Mouse (Mus musculus): ENCODE results near the gene Olfr1328. TPM values are rescaled to one million over a fixed set of nuclear protein-coding genes. Genes with fewer than 3 reads are reported as not detected.

Gene Olfr1328
- not detected for polyA plus RNA-seq (2015; fragmentation: Illumina TruSeq; extraction: RNeasy Lipid Tissue Mini Kit (QIAGEN cat#74804); ENCODE audit: low read depth, low replicate concordance)

DNA sequence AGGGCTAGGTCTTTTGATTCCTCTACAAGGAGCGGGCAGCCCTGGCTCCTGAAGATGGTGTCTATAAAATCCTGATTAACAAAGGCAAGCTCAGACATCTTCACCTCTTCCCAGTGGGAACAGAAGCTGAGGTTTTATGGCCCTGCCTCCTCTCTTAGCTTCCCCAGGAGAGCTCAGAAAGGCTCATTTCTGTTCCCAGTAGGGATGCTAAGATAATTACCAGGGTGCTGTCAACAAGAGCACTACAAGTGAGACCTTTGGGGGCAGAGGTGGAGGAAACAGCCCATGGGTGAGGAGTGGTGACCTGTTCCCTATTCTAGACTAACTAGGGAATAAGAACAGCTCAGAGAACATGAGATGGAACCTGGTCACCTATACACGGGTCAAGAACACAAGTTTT, at the start of gene Olfr1328:
TSS of gene Olfr1328 (minus strand) at position 101 of the 400 bp plus-strand sequence.

DNA sequence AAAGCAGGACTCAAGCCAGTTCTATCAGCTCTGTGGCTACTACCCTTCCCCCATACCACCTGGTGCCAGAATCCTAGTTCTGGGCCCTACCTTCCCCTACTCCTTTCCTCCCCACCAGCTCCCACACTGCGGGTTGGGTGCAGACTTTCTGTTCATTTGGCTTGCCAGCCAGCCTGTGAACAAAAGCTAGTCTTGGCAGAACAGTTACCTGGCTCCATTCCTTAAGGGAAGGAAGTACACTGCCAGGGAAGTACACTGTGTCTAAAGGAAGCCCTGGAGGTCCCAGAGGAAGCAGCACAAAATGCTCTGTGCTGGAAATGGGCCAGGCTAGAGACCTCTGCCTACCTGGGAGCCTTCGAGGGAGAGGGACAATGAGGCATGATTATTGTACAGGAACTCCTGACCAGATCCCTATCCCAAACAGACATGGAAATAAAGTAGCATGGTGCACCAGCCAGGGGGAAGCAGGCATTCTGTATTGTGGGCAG, 22.8 kb upstream of the Olfr1328 start, which contains the start of gene Lao1:
TSS of gene Lao1 (plus strand) at position 438 of the 488 bp plus-strand sequence.

DNA sequence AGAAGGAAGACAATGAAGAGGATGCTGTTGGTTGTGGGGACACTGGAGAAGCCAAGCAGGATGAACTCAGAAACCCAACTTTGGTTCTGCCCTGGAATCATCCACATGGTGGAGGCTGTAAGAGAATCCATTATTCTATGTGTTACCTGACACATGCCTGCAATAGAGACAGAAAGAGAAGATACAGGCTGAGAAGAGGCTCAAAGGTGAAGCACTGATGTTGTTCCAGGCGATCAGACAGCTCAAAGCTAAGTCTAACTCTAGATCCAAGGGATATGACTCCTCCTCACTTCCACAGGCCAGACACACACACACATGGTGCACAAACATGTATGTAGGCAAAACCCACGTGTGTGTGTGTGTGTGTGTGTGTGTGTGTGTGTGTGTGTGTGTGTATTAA, 21.0 kb downstream of the Olfr1328 start, which contains the start of gene Olfr1329:
TSS of gene Olfr1329 (minus strand) at position 101 of the 400 bp plus-strand sequence.

DNA sequence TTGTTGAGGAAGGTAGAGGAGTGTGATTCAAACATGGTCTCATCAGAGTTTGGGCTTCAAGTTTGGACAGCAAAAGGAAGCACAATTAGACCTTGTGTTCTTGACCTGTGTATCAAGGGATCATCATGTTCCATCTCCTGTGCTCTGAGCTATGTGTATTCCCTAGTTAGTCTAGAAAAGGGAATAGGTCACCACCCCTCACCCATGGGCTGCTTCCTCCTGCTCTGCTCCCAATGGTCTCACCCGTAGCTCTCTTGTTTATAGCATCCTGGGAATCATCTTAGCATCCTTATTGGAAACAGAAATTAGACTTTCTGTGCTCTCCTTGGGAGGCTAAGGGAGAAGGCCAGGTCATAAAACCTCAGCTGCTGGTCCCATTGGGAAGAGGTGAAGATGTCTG, 50.1 kb downstream of the Olfr1328 start, which contains the start of gene Olfr1330:
TSS of gene Olfr1330 (plus strand) at position 301 of the 400 bp plus-strand sequence.

Other genes with a start within 250 kb of the Olfr1328 start
- not detected for gene Olfr1342, start 245.9 kb downstream of the Olfr1328 start, polyA plus RNA-seq (2015; fragmentation: Illumina TruSeq; extraction: RNeasy Lipid Tissue Mini Kit (QIAGEN cat#74804); ENCODE audit: low read depth, low replicate concordance)
- gene Olfr1341, start 235.1 kb downstream of the Olfr1328 start, polyA plus RNA-seq (2015; fragmentation: Illumina TruSeq; extraction: RNeasy Lipid Tissue Mini Kit (QIAGEN cat#74804); ENCODE audit: low read depth, low replicate concordance): not detected
- not detected for gene Olfr1340, start 218.5 kb downstream of the Olfr1328 start, polyA plus RNA-seq (2015; fragmentation: Illumina TruSeq; extraction: RNeasy Lipid Tissue Mini Kit (QIAGEN cat#74804); ENCODE audit: low read depth, low replicate concordance)
- not detected for gene Olfr1339, start 206.4 kb downstream of the Olfr1328 start, polyA plus RNA-seq (2015; fragmentation: Illumina TruSeq; extraction: RNeasy Lipid Tissue Mini Kit (QIAGEN cat#74804); ENCODE audit: low read depth, low replicate concordance)
- not detected for gene Olfr1338, start 179.9 kb downstream of the Olfr1328 start, polyA plus RNA-seq (2015; fragmentation: Illumina TruSeq; extraction: RNeasy Lipid Tissue Mini Kit (QIAGEN cat#74804); ENCODE audit: low read depth, low replicate concordance)
- not detected for gene Olfr1337, start 156.0 kb downstream of the Olfr1328 start, polyA plus RNA-seq (2015; fragmentation: Illumina TruSeq; extraction: RNeasy Lipid Tissue Mini Kit (QIAGEN cat#74804); ENCODE audit: low read depth, low replicate concordance)
- gene Olfr1335, start 128.7 kb downstream of the Olfr1328 start, polyA plus RNA-seq (2015; fragmentation: Illumina TruSeq; extraction: RNeasy Lipid Tissue Mini Kit (QIAGEN cat#74804); ENCODE audit: low read depth, low replicate concordance): not detected
- gene Olfr1333, start 102.3 kb downstream of the Olfr1328 start, polyA plus RNA-seq (2015; fragmentation: Illumina TruSeq; extraction: RNeasy Lipid Tissue Mini Kit (QIAGEN cat#74804); ENCODE audit: low read depth, low replicate concordance): not detected
- gene Olfr1331, start 74.0 kb downstream of the Olfr1328 start, polyA plus RNA-seq (2015; fragmentation: Illumina TruSeq; extraction: RNeasy Lipid Tissue Mini Kit (QIAGEN cat#74804); ENCODE audit: low read depth, low replicate concordance): not detected
- not detected for gene Olfr1330, start 50.0 kb downstream of the Olfr1328 start, polyA plus RNA-seq (2015; fragmentation: Illumina TruSeq; extraction: RNeasy Lipid Tissue Mini Kit (QIAGEN cat#74804); ENCODE audit: low read depth, low replicate concordance)
- gene Olfr1329, start 21.1 kb downstream of the Olfr1328 start, polyA plus RNA-seq (2015; fragmentation: Illumina TruSeq; extraction: RNeasy Lipid Tissue Mini Kit (QIAGEN cat#74804); ENCODE audit: low read depth, low replicate concordance): not detected
- gene Lao1, start 23.0 kb upstream of the Olfr1328 start, polyA plus RNA-seq (2015; fragmentation: Illumina TruSeq; extraction: RNeasy Lipid Tissue Mini Kit (QIAGEN cat#74804); ENCODE audit: low read depth, low replicate concordance): not detected
- gene Slc2a1, start 170.1 kb upstream of the Olfr1328 start, polyA plus RNA-seq (2015; fragmentation: Illumina TruSeq; extraction: RNeasy Lipid Tissue Mini Kit (QIAGEN cat#74804); ENCODE audit: low read depth, low replicate concordance): 80.6 TPM
- 8.4 TPM for gene Zfp691, start 235.6 kb upstream of the Olfr1328 start, polyA plus RNA-seq (2015; fragmentation: Illumina TruSeq; extraction: RNeasy Lipid Tissue Mini Kit (QIAGEN cat#74804); ENCODE audit: low read depth, low replicate concordance)

All from brain, adult 10 weeks (tissue).